Mouse (Mus musculus) R1 (cell line): Measurements from ENCODE around the gene Pigm.

Experiments used
- DNase-seq: peaks from one replicate; pipeline ENCODE4 v3.0.0-alpha.2; 2018; ENCODE audit warnings: low read depth, low spot score

Gene Pigm

DNA sequence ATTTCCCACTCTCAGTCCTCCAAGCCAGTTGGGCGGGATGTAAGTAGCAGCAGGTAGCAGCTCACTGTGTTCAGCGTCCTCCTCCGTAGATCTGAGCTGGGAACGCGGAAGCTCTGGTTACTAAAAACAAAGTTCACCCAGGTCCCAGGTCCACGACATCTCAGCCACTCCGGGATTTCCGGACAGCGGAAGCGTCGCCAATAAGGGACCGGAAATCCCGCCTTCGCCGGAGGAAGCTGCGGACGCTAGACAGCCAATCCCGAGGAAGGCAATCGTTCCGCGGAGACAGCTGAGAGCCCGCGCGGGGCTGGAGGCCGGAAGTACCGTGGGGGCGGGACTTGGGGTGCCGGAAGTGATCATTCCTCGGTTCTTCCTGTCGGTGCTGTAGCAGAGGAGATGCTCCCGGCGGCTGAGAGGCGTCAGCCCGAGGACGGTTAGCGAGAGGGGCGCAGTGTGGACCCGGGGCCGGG lies at the start of gene Pigm:
TSS of gene Pigm (plus strand) at position 349 of the 470 bp plus-strand sequence.
- DNase-seq = peak; percentile 98

DNA sequence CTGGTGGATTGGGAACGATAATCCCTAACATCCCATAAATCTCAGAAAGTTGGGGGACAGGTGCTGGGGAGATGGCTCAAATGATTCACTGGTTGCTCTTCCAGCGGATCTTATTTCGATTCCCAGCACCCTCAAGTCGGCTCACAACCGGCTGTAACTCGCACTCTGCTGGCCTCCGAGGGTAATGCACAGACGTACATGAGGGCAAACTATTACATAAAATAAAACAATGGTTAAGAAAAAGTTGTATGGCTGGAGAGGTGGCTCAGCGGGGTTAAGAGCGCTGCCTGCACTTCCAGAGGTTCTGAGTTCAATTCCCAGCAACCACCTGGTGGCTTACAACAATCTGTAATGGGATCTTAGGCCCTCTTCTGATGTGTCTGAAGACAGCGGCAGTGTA lies 49.7 kb upstream of the Pigm start:
- peak; percentile 89 for DNase-seq

DNA sequence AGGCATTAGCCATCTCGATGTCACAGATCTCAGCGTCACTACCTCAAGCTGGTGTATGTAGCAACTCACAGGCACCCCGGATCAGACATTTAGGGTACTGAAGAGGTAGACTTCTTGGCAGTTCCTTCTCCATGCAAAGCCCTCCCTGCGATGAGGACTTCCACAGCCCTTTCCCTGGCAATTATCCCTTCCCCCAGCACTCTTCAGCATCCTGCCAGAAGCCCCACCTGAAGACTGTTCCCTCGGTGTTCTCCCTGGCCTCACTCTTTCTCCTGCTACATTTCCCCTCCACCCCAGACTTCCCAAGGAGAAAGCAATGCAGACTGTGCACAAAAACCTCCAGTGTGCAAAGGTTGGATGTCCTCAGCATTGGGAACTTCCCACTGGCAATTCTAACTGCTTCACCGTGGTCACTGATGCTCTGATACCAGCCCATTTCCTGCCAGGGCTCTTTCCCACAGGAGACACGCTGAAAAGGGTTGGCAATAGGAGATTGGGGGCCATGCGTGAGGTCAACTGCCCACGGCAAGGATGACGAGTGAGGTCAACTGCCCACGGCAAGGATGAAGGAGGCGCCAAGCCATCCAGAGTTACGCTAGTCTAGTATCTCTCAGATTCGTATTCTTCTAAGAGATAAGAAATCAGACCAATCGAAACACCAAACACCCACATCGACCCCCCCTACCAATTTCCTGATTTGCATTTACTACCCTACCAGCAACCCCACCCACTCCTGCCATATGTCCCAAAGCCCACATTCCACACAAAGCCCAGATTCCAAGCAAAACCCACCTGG lies 48.9 kb upstream of the Pigm start:
- DNase-seq = no peak

DNA sequence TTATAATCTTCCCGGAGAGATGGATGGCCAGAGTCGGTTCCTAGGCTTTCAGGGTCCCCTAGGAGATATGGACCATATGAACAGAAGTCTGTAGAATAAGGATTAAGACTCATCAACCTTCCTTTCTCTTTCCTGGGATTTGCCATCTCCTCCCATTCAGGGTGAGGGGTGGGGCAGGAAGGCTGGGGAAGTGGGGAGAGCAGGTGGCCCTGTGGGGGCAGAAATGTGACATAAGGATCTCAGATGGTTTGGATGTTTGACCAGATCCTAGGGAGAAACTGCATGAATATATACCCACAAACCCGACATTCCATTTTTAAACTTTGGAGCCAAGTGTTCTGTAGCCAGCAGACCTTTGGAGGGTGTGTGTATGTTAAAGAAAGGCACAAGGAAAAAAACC lies 48.3 kb upstream of the Pigm start:
- no peak for DNase-seq

DNA sequence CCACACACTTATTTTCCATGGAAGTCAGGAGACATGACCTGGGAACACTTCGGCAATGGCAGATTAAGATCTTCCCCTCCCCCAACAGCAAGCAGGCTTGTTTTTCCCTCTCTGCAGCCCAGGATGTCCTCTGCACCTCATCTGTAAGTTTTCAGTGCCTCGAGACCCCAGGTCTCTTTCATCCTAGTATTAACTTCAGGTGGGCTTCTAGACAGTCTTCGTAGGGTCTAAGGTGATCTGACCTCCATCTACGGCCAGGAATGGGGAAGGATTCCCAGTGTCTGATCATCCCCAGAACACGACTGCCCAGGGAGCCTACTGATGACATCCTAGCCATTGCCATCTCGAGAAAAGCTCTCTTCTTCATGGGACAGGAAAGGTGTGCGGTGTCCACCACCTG lies 47.9 kb upstream of the Pigm start:
- no peak for DNase-seq

GRCm38 (mm10) chr1:172329131-172329530 lies 47.2 kb upstream of the Pigm start, which contains the start of gene Kcnj9:
TSS of gene Kcnj9 (minus strand) at chr1:172329318.
- DNase-seq = peak; percentile 57

- no peak for DNase-seq
Observed at GRCm38 (mm10) chr1:172329616-172330015, 46.7 kb upstream of the Pigm start.

DNA sequence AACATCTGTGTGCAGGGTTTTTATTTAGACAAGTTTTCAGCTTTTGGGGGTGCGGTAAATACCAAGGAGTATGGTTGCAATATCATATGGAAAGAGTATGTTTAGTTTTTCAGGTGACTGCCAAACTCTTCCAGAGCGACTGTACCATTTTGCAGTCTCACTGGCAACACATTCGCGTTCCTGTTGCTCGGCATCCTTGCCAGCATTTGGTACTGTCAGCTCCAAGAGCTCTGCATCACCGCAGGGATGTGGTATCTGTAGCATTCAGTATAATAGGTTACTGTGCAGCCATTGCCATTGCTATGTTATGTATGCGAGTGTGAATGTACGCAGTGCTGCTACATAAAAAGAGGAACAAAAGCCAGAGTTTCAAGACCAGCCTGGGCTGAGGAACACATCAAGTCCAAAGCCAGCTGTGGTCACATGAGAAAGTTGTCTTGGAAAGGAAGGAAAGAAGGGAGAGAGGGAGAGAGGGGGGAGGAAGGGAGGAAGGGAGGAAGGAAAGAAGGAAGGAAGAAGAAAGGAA lies 44.9 kb upstream of the Pigm start:
- DNase-seq = no peak

- no peak for DNase-seq
Observed at GRCm38 (mm10) chr1:172332925-172333324, 43.4 kb upstream of the Pigm start.

DNA sequence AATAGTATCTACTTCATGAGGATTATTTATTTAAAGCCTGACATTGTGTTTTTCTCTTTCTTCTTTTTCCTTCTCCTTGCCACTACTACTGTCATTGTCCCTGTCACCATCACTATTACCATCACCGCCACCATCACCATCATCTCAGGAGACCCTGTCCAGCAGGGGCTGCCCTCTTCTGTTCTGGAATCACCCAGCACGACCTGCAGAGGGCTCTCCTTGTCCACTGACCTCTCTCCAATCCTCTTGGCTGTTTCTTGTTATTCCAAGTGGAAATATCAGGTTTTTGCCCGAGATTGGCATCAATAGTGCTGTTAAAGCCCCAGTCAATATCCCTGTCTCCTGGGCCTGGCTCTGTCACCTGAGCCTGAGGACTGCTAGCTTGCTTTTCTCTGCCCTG lies 42.8 kb upstream of the Pigm start:
- DNase-seq = no peak

GRCm38 (mm10) chr1:172335804-172336203 lies 40.5 kb upstream of the Pigm start:
- no peak for DNase-seq

DNA sequence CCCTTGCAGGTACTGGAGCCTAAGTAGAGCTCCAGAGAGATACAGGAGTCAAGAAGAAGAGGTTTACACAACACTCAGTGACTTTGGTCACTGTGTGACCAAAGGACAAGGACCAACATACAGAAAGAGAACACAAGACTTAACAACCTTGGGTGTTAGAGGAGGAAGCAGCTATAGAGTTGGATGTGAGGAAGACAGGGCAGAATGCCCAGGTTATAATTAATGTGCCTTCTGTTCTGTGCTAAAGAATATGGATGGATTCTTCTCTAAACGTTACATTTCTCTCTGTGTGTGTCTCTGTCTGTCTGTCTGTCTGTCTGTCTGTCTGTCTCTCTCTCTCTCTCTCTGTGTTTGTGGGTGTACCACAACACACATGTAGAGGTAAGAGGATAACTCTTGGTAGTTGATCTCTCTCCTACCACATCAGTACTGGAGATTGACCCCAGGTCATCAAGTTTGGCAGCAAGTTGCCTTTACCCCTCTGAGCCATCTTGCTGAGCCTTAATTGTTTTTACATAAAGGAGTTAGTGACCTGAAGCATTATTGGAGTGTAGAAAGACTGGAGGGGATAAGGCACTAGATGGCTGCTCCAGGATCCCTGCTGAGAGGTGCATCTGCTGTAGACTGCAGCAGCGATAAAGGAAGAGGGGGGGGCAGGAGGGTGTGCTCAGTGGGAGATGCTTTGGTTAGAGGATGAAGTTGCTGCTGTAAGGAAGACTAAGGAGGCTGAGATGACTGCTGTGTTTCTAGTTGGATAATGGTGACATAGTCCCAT lies 38.7 kb upstream of the Pigm start:
- no peak for DNase-seq

DNA sequence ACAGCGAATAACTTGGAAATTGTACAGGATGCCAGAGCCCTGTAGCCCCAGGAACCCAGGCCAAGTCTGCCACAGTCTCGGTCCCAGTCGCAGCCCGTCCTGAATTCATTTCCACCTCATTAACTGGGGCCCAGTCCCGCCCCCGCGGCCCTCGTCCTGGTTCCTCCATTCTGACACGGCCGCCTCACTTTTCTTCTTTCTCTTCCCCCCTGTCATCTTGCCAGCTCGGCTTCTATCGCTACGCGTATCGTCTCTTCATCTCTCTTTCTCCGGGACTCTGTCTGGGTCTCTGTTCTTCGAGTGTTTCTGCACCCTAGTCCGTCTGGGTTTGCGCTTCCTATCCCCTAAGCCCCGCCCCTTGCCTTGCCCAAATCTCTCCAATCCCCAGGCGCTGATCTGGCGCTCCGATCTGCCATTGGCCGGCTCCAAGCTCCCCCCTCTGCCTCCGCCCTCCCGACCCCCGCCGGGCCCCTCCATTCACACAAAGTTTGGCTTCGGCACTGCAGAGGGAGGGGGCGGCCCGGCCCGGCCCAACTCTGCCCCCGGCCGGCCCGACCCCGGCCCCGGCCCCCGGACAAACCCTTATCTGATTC lies 35.5 kb upstream of the Pigm start, which contains the start of gene Kcnj10:
TSS of gene Kcnj10 (plus strand) at position 482 of the 593 bp plus-strand sequence.
- DNase-seq = peak; percentile 94

DNA sequence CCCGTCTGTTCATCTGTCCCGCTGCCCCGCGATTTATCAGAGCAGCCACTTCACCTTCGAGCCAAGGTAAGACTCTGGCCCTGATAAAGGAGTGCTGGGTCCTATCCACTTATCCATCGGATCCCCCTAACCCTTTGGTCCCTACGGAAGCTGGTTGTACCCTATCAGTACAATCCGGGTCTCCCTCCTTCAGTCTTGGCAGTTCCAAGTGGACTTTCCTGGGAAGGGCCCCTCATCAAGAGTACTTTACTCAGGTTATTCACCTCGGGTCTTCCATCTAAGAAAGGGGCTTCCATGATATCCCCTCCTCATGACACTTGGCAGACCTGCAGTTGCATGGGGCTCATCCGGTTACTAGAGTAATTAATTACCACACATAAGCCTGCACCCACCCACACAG lies 35.0 kb upstream of the Pigm start:
- DNase-seq = no peak

DNA sequence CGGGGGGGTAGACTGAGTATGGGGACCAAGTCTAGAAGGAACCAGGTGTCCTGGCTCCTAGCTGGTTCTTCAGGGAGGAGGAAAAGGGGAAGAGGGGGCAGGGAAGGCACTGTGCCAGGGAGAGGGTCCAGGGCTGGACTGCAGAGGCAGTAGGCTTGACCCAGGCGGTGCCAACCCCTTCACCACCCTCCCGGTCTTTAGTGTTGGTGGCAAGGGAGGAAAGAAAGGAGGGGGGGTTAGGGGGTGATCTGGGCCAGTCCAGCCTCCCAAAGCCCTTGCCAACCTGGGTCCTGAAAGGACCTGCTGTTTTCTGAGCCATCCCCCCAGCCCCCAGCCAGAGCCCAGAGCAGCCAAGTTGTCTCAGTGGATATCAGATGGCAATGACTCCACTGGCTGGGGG lies 33.6 kb upstream of the Pigm start:
- DNase-seq = no peak

GRCm38 (mm10) chr1:172343914-172344313 lies 32.4 kb upstream of the Pigm start:
- no peak for DNase-seq

GRCm38 (mm10) chr1:172344820-172345219 lies 31.5 kb upstream of the Pigm start:
- no peak for DNase-seq

DNA sequence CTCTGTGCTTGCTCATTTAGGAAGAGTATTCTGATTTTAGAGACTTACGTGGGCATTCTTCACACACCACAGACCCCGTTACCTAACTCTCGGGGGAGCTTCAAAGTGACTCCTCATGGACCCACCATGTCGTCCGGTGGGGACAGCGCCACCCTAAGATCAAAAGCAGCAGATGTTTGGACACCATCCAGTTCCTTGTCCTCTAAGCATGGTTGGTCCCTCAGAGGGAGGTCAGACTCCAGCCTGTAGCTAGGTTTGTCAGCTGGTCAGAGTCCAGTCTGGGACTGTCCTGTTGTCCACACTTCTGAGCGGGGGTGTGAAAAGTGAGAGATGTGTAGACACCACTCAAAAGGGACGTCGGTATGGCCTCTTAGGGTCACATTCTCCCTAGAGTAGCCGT lies 29.6 kb upstream of the Pigm start:
- DNase-seq = no peak

GRCm38 (mm10) chr1:172347382-172347781 lies 29.0 kb upstream of the Pigm start:
- no peak for DNase-seq

DNA sequence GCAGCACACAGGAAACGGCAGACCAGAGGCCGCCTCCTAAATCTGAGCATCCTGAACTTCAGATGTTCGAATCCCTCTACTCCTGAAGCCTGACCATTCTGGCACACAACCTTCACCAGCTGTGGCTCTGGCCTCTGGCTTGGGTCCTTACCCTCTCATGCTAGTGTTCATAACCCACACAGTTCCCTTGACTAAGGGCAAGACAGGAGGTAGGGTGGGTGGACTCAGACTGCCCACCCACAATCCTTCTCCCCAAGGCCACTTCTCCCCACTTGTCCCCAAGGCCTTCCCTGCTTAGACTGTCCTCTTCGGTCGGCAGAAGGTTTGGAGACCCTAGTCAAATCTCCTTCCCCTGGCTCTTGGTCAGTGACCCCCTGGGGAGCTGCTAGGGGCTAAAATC lies 26.8 kb upstream of the Pigm start:
- DNase-seq = no peak

DNA sequence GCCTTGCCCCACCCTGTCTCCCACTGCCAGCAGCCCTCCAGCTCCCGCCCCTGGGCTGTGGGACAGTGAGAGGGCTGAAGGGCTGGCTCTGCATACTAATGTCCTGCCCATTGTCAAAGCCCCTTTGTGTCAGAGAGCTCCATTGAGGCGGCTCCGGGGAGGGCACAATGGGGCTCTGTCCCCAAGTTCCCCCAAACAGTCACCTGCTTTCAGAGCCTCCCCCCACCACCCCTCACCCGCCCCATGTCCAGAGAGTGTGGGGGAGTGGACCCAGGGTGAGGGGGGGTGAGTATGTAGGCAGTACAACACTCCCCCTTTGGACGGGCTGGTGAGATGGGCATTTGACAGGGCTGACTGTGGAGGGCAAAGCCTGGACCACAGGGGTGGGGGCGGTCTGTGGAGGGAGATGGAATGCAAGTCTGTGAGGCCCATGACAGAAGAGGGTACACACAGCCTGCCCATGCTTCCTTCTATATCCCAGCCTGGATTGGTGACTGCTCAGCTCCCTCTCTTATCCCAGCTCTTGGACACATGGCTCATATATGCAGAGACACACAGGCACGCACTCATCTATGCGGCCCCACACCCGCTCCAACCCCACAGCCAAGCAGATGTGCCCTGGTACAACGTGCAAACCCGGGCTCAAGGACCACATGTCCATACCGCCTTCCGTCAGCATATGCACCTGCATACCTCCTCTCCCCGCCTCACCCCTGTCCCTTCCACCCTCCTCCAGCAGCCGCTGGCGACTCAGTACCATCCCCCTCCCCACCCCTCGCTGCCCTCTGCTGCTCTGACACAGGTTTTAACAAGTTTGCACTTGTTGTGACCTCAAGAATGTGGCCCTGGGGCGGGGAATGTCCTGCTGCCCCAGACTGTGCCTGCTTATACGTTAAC lies 26.2 kb upstream of the Pigm start:
- DNase-seq = peak; percentile 45
